Mouse (Mus musculus): ENCODE measurements around the gene Zp3r. TPM values are rescaled to one million over a fixed set of nuclear protein-coding genes. Genes with fewer than 3 reads are reported as not detected.

Gene Zp3r
- polyA plus RNA-seq, 1 experiment: not detected

DNA sequence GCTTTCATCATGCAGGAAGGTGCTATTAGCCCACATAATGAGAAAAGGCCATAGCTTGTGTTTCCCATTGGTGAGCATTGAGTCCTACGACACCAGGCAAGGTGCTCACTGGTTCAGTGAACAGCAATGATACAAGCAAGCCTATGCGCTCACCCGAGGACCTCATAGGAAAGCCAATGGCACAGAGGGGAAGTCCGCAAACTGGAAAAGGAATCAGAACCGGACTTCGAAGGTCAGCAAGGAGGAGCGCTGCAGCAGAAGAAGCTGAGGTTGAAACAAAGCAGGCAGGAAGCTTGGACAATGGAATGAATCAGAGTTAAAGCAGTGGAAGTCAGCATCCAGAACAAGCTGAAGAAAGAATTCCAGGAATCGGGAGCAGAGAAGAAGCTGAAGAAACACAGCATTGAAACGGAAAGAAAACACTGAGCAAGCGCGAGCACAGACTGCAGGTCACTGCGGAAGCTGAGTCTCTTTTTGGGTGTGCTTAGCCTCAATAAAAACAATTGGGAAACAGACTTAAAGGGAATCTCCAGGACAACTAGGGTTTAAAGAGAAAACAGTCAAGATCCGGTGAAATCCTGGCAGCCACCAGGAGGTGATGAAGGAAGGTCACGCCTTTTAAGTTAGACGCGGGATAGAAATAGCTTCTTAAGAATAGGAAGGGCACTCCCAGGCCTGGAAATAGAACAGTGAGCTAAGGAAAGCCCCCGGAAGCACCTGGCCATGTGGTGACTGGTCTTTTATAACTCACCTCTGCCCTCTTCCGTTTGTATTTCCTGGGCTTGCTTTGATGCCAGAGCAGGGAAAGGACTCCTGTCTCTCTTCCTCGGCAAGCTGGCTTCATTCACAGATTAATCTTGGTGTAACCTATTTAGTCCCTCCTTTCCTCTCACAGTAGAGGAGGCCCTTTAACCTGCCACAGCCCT lies 78.9 kb downstream of the Zp3r start:
- peak overlapping the region; percentile 47 for H3K27ac ChIP-seq (ENCODE audit: insufficient read depth, low read depth, low read length)

DNA sequence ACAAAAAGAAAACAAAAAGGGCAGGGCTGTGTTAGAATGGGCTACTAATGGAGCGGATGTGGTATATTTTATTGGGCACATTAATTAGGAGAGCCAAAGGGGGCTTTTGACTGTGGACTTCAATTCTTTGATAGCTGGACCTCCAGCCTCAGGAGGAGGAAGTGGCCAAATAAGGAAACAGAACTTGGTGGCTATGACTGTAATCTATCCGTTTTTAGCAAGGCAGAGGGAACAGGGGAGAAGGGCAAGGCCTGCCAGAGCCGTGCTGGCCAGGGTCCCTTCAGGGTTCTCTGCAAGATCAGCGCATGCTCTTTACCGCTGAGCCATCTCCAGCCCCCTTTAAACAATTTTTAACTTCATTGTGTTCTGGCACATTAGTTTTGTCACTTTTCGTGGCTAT lies 79.7 kb downstream of the Zp3r start:
- 0 out of 2 replicates have a peak overlapping the region, but pooled peaks have one; percentile 9 for H3K27ac ChIP-seq (ENCODE audit: insufficient read depth, low read depth, low read length)
- H3K4me3 ChIP-seq (ENCODE audit: low read depth, low read length): no peak overlapping the region
- H3K36me3 ChIP-seq (ENCODE audit: control insufficient read depth, insufficient read depth, low read length): no peaks in the 10 kb centered on the region
- 79% methylated on average over 6 of the region's 6 CpGs for WGBS
- H3K4me1 ChIP-seq (ENCODE audit: control insufficient read depth, insufficient read depth, insufficient read length, low read length): peaks cover 5% of the 10 kb centered on the region; the same call in 1 of the 2 replicates
- TF ChIP-seq CTCF (IDR thresholded peaks at IDR 0.05; ENCODE audit: extremely low read depth, insufficient read length, insufficient replicate concordance, low read depth, low read length): no peak
- TF ChIP-seq POLR2A (IDR thresholded peaks at IDR 0.05; ENCODE audit: low read depth, low read length): no peak
- no peaks in the 10 kb centered on the region for H3K27me3 ChIP-seq (ENCODE audit: control insufficient read depth, insufficient read depth, low read length)

More for the DNA sequence above, 78.9 kb downstream of the Zp3r start:
- no peak overlapping the region for H3K4me3 ChIP-seq (ENCODE audit: low read depth, low read length)
- 60% methylated on average over 19 of the region's 19 CpGs for WGBS
- no peaks in the 10 kb centered on the region for H3K36me3 ChIP-seq (ENCODE audit: control insufficient read depth, insufficient read depth, low read length)
- H3K27me3 ChIP-seq (ENCODE audit: control insufficient read depth, insufficient read depth, low read length): no peaks in the 10 kb centered on the region
- H3K4me1 ChIP-seq (ENCODE audit: control insufficient read depth, insufficient read depth, insufficient read length, low read length): peaks cover 5% of the 10 kb centered on the region; the same call in 1 of the 2 replicates
- no peak for TF ChIP-seq CTCF (IDR thresholded peaks at IDR 0.05; ENCODE audit: extremely low read depth, insufficient read length, insufficient replicate concordance, low read depth, low read length)
- TF ChIP-seq POLR2A (IDR thresholded peaks at IDR 0.05; ENCODE audit: low read depth, low read length): no peak

DNA sequence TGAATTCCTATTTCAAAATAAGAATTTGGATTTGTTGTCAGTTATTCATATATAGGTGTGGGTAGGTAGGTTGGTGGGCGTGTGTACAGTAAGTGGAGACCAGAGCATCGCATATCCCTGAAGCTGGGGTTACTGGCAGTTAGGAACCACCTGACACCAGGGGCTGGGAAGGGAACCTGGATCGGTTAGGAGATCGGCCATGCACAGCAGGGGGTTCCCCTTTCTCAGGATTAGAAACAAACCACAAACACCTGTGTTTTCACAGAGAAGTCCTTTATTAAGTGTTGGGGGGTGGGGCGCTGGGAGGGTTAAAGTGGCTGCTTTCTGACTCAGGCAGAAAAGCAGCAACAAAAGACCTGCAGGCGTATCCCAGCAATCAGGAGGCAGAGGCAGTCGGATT lies 80.3 kb downstream of the Zp3r start:
- TF ChIP-seq CTCF (IDR thresholded peaks at IDR 0.05; ENCODE audit: extremely low read depth, insufficient read length, insufficient replicate concordance, low read depth, low read length) (no peak), POLR2A (IDR thresholded peaks at IDR 0.05; ENCODE audit: low read depth, low read length) (no peak)
- peaks cover 5% of the 10 kb centered on the region; the same call in 1 of the 2 replicates for H3K4me1 ChIP-seq (ENCODE audit: control insufficient read depth, insufficient read depth, insufficient read length, low read length)
- no peaks in the 10 kb centered on the region for H3K36me3 ChIP-seq (ENCODE audit: control insufficient read depth, insufficient read depth, low read length)
- 72% methylated on average over 7 of the region's 7 CpGs for WGBS
- no peak overlapping the region for H3K27ac ChIP-seq (ENCODE audit: insufficient read depth, low read depth, low read length)
- no peak overlapping the region for H3K4me3 ChIP-seq (ENCODE audit: low read depth, low read length)
- no peaks in the 10 kb centered on the region for H3K27me3 ChIP-seq (ENCODE audit: control insufficient read depth, insufficient read depth, low read length)

DNA sequence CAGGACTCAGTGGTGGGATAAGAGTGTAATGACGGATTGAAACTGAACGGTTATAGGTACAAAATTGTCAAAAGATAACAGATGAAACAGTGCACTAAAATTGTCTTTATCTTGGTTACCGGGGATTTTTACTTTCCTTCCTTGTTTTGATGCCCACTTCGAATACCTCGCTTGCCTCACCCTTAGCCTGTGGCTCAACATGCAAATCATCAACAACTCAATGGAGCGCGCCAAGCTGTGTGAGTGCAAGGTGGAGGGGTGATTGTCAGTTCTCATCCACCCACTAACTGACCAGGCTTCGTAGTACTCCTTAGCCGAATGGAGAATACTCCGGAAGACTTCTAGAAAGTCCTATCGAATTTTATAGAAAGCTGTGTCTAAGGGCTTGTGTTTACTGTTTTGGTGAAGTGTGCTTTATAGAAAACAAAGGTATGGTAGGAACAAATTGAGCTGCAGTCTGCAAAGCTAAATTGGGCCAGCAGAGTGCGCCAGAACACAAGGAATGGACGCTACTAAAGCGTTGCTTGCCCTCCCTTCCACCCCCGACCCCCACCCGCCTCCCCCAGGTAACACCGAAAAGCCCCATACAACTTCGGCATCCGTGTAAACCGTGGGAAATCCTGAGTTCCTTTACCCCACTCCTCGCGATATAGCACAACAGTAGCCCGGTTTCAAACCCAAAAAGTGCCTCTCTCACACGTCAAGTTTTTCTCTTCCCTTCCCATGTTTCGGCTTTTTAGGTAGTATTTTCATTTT lies 81.6 kb downstream of the Zp3r start:
- no peaks in the 10 kb centered on the region for H3K27me3 ChIP-seq (ENCODE audit: control insufficient read depth, insufficient read depth, low read length)
- no peaks in the 10 kb centered on the region for H3K36me3 ChIP-seq (ENCODE audit: control insufficient read depth, insufficient read depth, low read length)
- TF ChIP-seq POLR2A (IDR thresholded peaks at IDR 0.05; ENCODE audit: low read depth, low read length): no peak
- peak; percentile 78; the same call in 1 of the 2 replicates for TF ChIP-seq CTCF (IDR thresholded peaks at IDR 0.05; ENCODE audit: extremely low read depth, insufficient read length, insufficient replicate concordance, low read depth, low read length)
- peaks cover 5% of the 10 kb centered on the region; the same call in 1 of the 2 replicates for H3K4me1 ChIP-seq (ENCODE audit: control insufficient read depth, insufficient read depth, insufficient read length, low read length)
- WGBS: 20% methylated on average over 25 of the region's 25 CpGs
- H3K4me3 ChIP-seq (ENCODE audit: low read depth, low read length): peak overlapping the region; percentile 34; the same call in 1 of the 2 replicates
- H3K27ac ChIP-seq (ENCODE audit: insufficient read depth, low read depth, low read length): no peak overlapping the region

Other genes with a start within 250 kb of the Zp3r start
- gene Cd55b, start 206.6 kb downstream of the Zp3r start, polyA plus RNA-seq (2012; rRNA removed): 0.28 TPM in 1 of 2 replicates, not detected in the other
- gene Cd55, start 166.9 kb downstream of the Zp3r start, polyA plus RNA-seq (2012; rRNA removed): 11.2 and 36.8 TPM in 2 replicates
- gene C4bp, start 32.0 kb upstream of the Zp3r start, polyA plus RNA-seq (2012; rRNA removed): 0.22 and 1.1 TPM in 2 replicates
- gene Gm29427, start 86.2 kb upstream of the Zp3r start, polyA plus RNA-seq (2012; rRNA removed): not detected in 2 replicates
- gene Yod1, start 87.7 kb upstream of the Zp3r start, polyA plus RNA-seq (2012; rRNA removed): 0.50 and 1.5 TPM in 2 replicates
- 4.2 and 9.6 TPM in 2 replicates for gene Pfkfb2, start 99.6 kb upstream of the Zp3r start, polyA plus RNA-seq (2012; rRNA removed)
- gene AA986860, start 102.4 kb upstream of the Zp3r start, polyA plus RNA-seq (2012; rRNA removed): 15.1 and 64.1 TPM in 2 replicates
- 0.74 and 1.6 TPM in 2 replicates for gene Fcamr, start 171.3 kb upstream of the Zp3r start, polyA plus RNA-seq (2012; rRNA removed)
- 747 and 1,110 TPM in 2 replicates for gene Pigr, start 197.1 kb upstream of the Zp3r start, polyA plus RNA-seq (2012; rRNA removed)
- gene Fcmr, start 236.0 kb upstream of the Zp3r start, polyA plus RNA-seq (2012; rRNA removed): 10.4 and 10.7 TPM in 2 replicates

Data from small intestine, adult 2 months (tissue).